Mouse (Mus musculus): Measurements from ENCODE around the gene Rnf39. TPM values are rescaled to one million over a fixed set of nuclear protein-coding genes. Genes with fewer than 3 reads are reported as not detected.
A peak's percentile ranks its signal among the peaks of the same experiment; 100 is the strongest.
"Not testable (repeated sequence)": the region's sequence is repeated elsewhere in the genome, so short reads cannot be mapped to it uniquely, and the experiment has no call there.

Rnf39 gene
- polyA plus RNA-seq, 1 experiment from 2014 or later: 0.21 TPM

GRCm38 (mm10) chr17:36966875-36967274 is 24.2 kb downstream of the Rnf39 start:
- no peak for ATAC-seq
- Histone ChIP-seq H3K36me3 (ENCODE audit: poor library complexity, severe bottlenecking) (no peaks in the 10 kb centered on the region), H3K9ac (no peak overlapping the region), H3K27me3 (no peaks in the 10 kb centered on the region), H3K4me3 (no peak overlapping the region), H3K9me3 (replicated peaks) (no peaks in the 10 kb centered on the region), H3K4me1 (no peaks in the 10 kb centered on the region), H3K27ac (no peak overlapping the region), H3K4me2 (no peak overlapping the region)
- 84% methylated on average over 1 of the region's 1 CpGs for WGBS

- Histone ChIP-seq H3K4me2 (no peak overlapping the region), H3K4me1 (no peaks in the 10 kb centered on the region), H3K4me3 (no peak overlapping the region), H3K36me3 (ENCODE audit: poor library complexity, severe bottlenecking) (no peaks in the 10 kb centered on the region), H3K9ac (no peak overlapping the region), H3K27me3 (no peaks in the 10 kb centered on the region), H3K9me3 (replicated peaks) (no peaks in the 10 kb centered on the region), H3K27ac (no peak overlapping the region)
- no peak for ATAC-seq
- 87% methylated on average over 14 of the region's 14 CpGs for WGBS
Measured at GRCm38 (mm10) chr17:36970316-36970890, 27.7 kb downstream of the Rnf39 start.

GRCm38 (mm10) chr17:36971172-36971850 is 28.6 kb downstream of the Rnf39 start:
- Histone ChIP-seq H3K27ac (no peak overlapping the region), H3K36me3 (ENCODE audit: poor library complexity, severe bottlenecking) (no peaks in the 10 kb centered on the region), H3K9ac (no peak overlapping the region), H3K4me3 (no peak overlapping the region), H3K27me3 (no peaks in the 10 kb centered on the region), H3K9me3 (replicated peaks) (no peaks in the 10 kb centered on the region), H3K4me1 (no peaks in the 10 kb centered on the region), H3K4me2 (no peak overlapping the region)
- 86% methylated on average over 6 of the region's 6 CpGs for WGBS
- no peak for ATAC-seq

GRCm38 (mm10) chr17:36972791-36973190 is 30.1 kb downstream of the Rnf39 start:
- no peak for ATAC-seq
- Histone ChIP-seq H3K9ac (no peak overlapping the region), H3K36me3 (ENCODE audit: poor library complexity, severe bottlenecking) (no peaks in the 10 kb centered on the region), H3K9me3 (replicated peaks) (no peaks in the 10 kb centered on the region), H3K4me1 (no peaks in the 10 kb centered on the region), H3K4me2 (no peak overlapping the region), H3K27me3 (no peaks in the 10 kb centered on the region), H3K27ac (no peak overlapping the region), H3K4me3 (no peak overlapping the region)
- 89% methylated on average over 3 of the region's 3 CpGs for WGBS

- no peak overlapping the region for H3K4me2 ChIP-seq
- no peaks in the 10 kb centered on the region for H3K9me3 ChIP-seq (replicated peaks)
- ATAC-seq: no peak
- H3K4me1 ChIP-seq: no peaks in the 10 kb centered on the region
- no peaks in the 10 kb centered on the region for H3K27me3 ChIP-seq
- H3K27ac ChIP-seq: no peak overlapping the region
- H3K9ac ChIP-seq: no peak overlapping the region
- H3K36me3 ChIP-seq (ENCODE audit: poor library complexity, severe bottlenecking): no peaks in the 10 kb centered on the region
- 76% methylated on average over 8 of the region's 8 CpGs for WGBS
- H3K4me3 ChIP-seq: no peak overlapping the region
Measured at GRCm38 (mm10) chr17:36973271-36973787, 30.6 kb downstream of the Rnf39 start.

GRCm38 (mm10) chr17:36981221-36981813 is 38.6 kb downstream of the Rnf39 start, which contains the start of gene 2410137M14Rik:
Gene 2410137M14Rik, minus strand, starts transcription at chr17:36981237.
- WGBS: 15% methylated on average over 18 of the region's 18 CpGs
- no peaks in the 10 kb centered on the region for H3K36me3 ChIP-seq (ENCODE audit: poor library complexity, severe bottlenecking)
- no peaks in the 10 kb centered on the region for H3K4me1 ChIP-seq
- no peak within 1 kb of the TSS for H3K9ac ChIP-seq
- peaks cover 12% of the 10 kb centered on the region; the same call in 1 of the 2 replicates for H3K27me3 ChIP-seq
- no peak within 1 kb of the TSS for H3K27ac ChIP-seq
- ATAC-seq: no peak
- H3K9me3 ChIP-seq (replicated peaks): no peaks in the 10 kb centered on the region
- no peak within 1 kb of the TSS for H3K4me2 ChIP-seq
- no peak within 1 kb of the TSS for H3K4me3 ChIP-seq

GRCm38 (mm10) chr17:36981845-36982244 is 39.1 kb downstream of the Rnf39 start:
- no peak overlapping the region for H3K27ac ChIP-seq
- H3K4me1 ChIP-seq: no peaks in the 10 kb centered on the region
- ATAC-seq: no peak
- H3K27me3 ChIP-seq: peaks cover 12% of the 10 kb centered on the region; the same call in 1 of the 2 replicates
- no peak overlapping the region for H3K9ac ChIP-seq
- WGBS: 2% methylated on average over 4 of the region's 4 CpGs
- no peaks in the 10 kb centered on the region for H3K9me3 ChIP-seq (replicated peaks)
- H3K36me3 ChIP-seq (ENCODE audit: poor library complexity, severe bottlenecking): no peaks in the 10 kb centered on the region
- H3K4me3 ChIP-seq: no peak overlapping the region
- H3K4me2 ChIP-seq: no peak overlapping the region

GRCm38 (mm10) chr17:36982253-36983155 is 39.8 kb downstream of the Rnf39 start:
- no peak for ATAC-seq
- WGBS: 34% methylated on average over 5 of the region's 5 CpGs
- H3K36me3 ChIP-seq (ENCODE audit: poor library complexity, severe bottlenecking): no peaks in the 10 kb centered on the region
- H3K27ac ChIP-seq: no peak overlapping the region
- H3K4me3 ChIP-seq: no peak overlapping the region
- no peak overlapping the region for H3K9ac ChIP-seq
- peaks cover 16% of the 10 kb centered on the region for H3K27me3 ChIP-seq
- H3K4me2 ChIP-seq: no peak overlapping the region
- no peaks in the 10 kb centered on the region for H3K4me1 ChIP-seq
- no peaks in the 10 kb centered on the region for H3K9me3 ChIP-seq (replicated peaks)

- H3K4me3 ChIP-seq: no peak overlapping the region
- no peaks in the 10 kb centered on the region for H3K4me1 ChIP-seq
- H3K9ac ChIP-seq: no peak overlapping the region
- WGBS: 6% methylated on average over 24 of the region's 24 CpGs
- H3K9me3 ChIP-seq (replicated peaks): no peaks in the 10 kb centered on the region
- ATAC-seq: no peak
- peak overlapping the region; percentile 28 for H3K4me2 ChIP-seq
- H3K36me3 ChIP-seq (ENCODE audit: poor library complexity, severe bottlenecking): no peaks in the 10 kb centered on the region
- H3K27ac ChIP-seq: no peak overlapping the region
- H3K27me3 ChIP-seq: peaks cover 29% of the 10 kb centered on the region
Measured at GRCm38 (mm10) chr17:36988475-36988874, 45.8 kb downstream of the Rnf39 start.

GRCm38 (mm10) chr17:36989437-36989836 is 46.7 kb downstream of the Rnf39 start, which contains the start of gene H2-M5:
Gene H2-M5, minus strand, starts transcription at chr17:36989537.
- no peak within 1 kb of the TSS for H3K4me3 ChIP-seq
- H3K27ac ChIP-seq: no peak within 1 kb of the TSS
- H3K9me3 ChIP-seq (replicated peaks): no peaks in the 10 kb centered on the region
- no peaks in the 10 kb centered on the region for H3K4me1 ChIP-seq
- H3K27me3 ChIP-seq: peaks cover 29% of the 10 kb centered on the region
- 23% methylated on average over 5 of the region's 5 CpGs for WGBS
- no peak within 1 kb of the TSS for H3K9ac ChIP-seq
- no peak for ATAC-seq
- peak within 1 kb of the TSS; percentile 28 for H3K4me2 ChIP-seq
- no peaks in the 10 kb centered on the region for H3K36me3 ChIP-seq (ENCODE audit: poor library complexity, severe bottlenecking)

- not testable (repeated sequence) for H3K9ac ChIP-seq; H3K27ac ChIP-seq; ATAC-seq; H3K4me3 ChIP-seq; H3K9me3 ChIP-seq (replicated peaks); H3K36me3 ChIP-seq (ENCODE audit: poor library complexity, severe bottlenecking); H3K4me2 ChIP-seq; H3K4me1 ChIP-seq
- WGBS: 93% methylated on average over 6 of the region's 6 CpGs
- H3K27me3 ChIP-seq: peaks cover 29% of the 10 kb centered on the region
Measured at GRCm38 (mm10) chr17:36990630-36991029, 47.9 kb downstream of the Rnf39 start.

Measured in forebrain, embryonic 13.5 days (tissue).